Mouse (Mus musculus) gastrocnemius, postnatal 36 days (tissue): Measurements from ENCODE around the gene Thop1. TPM values are rescaled to one million over a fixed set of nuclear protein-coding genes. Genes with fewer than 3 reads are reported as not detected.
"Not testable (repeated sequence)": the region's sequence is repeated elsewhere in the genome, so short reads cannot be mapped to it uniquely, and the experiment has no call there.

ENCODE experiments used
- DNase-seq, 2 experiments: peaks; one replicate each; pipeline ENCODE4 v3.0.0; 2022
- intact Hi-C: fragments of 180-260 bp; cut with DNase I; formaldehyde crosslinking; loops from one replicate; pipeline ENCODE4 v1.15.1; 2025
- long read RNA-seq, 2 experiments: library from polyadenylated mRNA; stranded (forward); transcript quantifications; one replicate each; pipeline ENCODE4 v2.0.0; 2021
- total RNA-seq, 2 experiments: library from RNA; stranded (reverse); gene quantifications; 2 replicates each; pipeline ENCODE4 v1.2.3; 2021

Gene Thop1
- total RNA-seq, result 10 to 100 TPM; 20.3 to 24.9 TPM
- long read RNA-seq, experiment 1, transcript Thop1-201 (13 exons, 2,832 nt), result major isoform, 19 of 26 reads
- long read RNA-seq, experiment 1, partial matches to known transcripts, result 5 of 26 reads
- long read RNA-seq, experiment 1, other reads (novel, unspliced or antisense), result 2 of 26 reads
- long read RNA-seq, experiment 2, transcript Thop1-201 (13 exons, 2,832 nt), result major isoform, 17 of 23 reads
- long read RNA-seq, experiment 2, partial matches to known transcripts, result 5 of 23 reads
- long read RNA-seq, experiment 2, other reads (novel, unspliced or antisense), result 1 of 23 reads

GRCm38 (mm10) chr10:81069836-81070235, at the start of gene Thop1:
Gene Thop1 (plus strand): TSS chr10:81070035.
- DNase-seq, result peak; percentile 93 to 97
- intact Hi-C loops, result no loop called here

DNA sequence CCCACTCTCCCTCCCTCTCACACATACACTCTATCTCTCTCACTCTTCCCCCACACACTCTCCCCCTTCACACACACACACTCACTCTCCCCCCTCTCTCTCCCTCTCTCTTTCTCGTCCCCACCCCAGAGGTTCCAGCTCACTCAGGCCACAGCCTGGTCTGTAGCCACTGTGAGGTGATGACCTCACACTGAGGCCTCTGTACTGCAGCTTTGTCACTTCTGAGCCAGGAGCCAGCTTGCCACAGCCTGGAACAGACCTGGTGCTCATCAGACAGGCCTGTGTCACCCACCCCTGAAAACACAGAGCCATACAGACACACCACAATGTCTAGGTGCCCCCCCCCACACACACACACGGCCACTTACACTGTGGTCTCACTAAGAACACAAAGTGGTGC, 49.6 kb upstream of the Thop1 start:
- intact Hi-C loops, result no loop called here
- DNase-seq, result no peak

- no peak for DNase-seq
- intact Hi-C loops, result no loop called here
Observed at GRCm38 (mm10) chr10:81021547-81022110, 48.2 kb upstream of the Thop1 start.

GRCm38 (mm10) chr10:81022744-81023143, 47.1 kb upstream of the Thop1 start:
- DNase-seq, result no peak
- intact Hi-C loops, result no loop called here

GRCm38 (mm10) chr10:81024346-81024937, 45.4 kb upstream of the Thop1 start:
- DNase-seq, result no peak
- intact Hi-C loops, result no loop called here

DNA sequence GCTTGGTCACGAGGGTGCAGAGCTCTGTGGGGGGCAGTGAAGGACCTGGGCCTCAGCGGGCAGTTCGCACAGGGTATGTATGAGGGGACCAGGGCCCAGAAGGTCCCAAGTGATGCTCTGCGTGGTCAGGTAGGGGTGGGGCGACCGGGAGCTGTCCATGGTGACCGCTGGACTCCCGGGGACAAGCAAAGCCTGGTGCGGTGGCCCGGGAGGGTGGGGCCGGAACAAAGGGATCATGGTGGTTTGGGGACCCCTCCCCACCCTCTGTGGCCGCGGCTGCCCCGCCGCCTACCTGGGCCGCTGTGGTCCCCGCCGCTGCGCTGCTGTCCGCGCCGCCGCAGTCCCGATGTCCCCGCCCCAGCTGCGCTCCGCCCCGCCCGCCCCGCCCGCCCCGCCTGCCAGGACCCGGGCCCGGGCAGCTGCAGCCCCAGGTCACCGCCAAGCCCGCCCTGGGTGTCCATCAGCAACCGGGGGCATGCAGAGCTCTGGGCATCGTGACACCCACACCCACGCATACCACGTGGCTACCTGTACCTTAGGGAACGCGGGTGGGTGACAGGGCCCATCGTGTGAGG, 44.7 kb upstream of the Thop1 start:
- intact Hi-C loops, result no loop called here
- DNase-seq, result no peak

GRCm38 (mm10) chr10:81025639-81026275, 44.1 kb upstream of the Thop1 start, which contains the start of gene Diras1:
Gene Diras1 (minus strand): TSS chr10:81025662.
- no peak for DNase-seq
- intact Hi-C loops, result no loop called here

DNA sequence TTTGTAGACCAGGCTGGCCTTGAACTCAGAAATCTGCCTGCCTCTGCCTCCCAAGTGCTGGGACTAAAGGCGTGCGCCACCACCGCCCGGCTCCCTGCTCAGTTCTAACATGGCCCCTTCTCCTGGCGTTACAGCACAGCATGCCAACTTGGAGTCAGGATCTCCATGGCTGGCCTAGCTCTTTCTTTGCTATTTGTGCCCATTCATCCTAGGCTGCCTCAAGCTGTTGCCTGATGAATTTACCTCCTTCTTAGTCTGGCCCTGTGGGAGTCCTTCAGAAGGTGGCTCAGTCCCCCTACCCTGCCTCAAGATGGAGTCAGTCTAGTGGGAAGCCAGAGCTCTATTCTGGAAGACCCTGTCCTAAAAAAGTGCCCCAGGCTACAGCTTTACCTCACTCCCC, 43.0 kb upstream of the Thop1 start:
- intact Hi-C loops, result no loop called here

GRCm38 (mm10) chr10:81027331-81027730, 42.5 kb upstream of the Thop1 start:
- intact Hi-C loops, result no loop called here
- peak in 1 of 2 experiments; percentile 37 for DNase-seq

More for the DNA sequence above, 43.0 kb upstream of the Thop1 start:
- no peak for DNase-seq

DNA sequence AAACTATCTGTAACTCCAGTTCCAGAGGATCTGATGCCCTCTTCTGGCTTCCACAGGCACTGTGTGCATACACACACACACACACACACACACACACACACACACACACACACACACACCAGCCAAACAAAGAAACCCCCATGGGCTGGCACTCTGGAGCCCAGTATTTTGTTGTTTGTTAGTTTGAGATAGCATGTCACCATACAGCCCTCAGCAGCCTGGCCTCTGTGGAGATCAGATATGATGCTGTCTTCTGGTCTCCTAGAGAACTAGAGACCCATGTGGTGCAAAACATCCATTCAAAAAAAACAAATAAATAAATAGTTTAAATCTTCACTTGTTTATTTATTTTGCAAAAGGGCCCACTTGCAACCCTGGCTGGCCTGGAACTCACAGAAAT, 41.6 kb upstream of the Thop1 start:
- no peak for DNase-seq
- intact Hi-C loops, result no loop called here

DNA sequence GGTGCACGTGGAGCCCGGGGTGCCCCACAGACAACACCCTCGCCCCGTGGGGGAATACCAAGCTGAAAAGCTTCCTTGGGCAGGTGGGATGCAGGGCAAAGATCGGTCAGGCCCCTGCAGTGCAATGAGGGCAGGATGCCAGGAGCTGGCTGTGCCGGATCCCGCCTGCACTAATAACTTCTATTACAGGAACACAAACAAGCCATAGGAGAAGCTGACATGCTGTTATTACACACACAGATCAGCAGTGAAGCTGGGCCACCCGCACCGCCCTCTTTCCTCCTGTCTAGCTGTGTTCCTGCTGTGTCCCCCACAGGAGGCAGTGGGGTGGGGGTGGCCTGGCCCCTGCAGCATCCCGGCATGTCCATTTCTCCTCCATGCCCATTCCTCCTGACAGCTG, 40.8 kb upstream of the Thop1 start:
- intact Hi-C loops, result no loop called here
- DNase-seq, result no peak

DNA sequence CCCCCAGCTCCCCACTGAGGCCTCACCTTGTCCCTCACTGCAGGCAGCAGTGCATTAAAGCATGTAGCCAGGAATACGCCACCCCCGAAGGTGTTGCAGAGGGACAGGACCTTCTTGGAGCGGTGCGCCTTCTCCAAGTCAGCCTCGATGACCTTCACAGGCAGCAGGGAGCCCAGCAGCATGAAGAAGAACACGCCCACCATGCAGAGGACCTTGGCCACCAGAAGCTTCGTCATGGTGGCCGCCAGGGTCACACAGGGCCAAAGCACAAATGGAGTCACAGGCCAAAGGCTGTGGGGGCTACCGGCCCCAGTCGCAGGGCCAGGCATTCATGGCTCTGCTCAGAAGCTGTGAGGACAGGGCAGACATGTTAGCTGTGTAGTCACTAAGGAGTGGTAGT, 36.2 kb upstream of the Thop1 start:
- DNase-seq, result no peak
- intact Hi-C loops, result no loop called here

DNA sequence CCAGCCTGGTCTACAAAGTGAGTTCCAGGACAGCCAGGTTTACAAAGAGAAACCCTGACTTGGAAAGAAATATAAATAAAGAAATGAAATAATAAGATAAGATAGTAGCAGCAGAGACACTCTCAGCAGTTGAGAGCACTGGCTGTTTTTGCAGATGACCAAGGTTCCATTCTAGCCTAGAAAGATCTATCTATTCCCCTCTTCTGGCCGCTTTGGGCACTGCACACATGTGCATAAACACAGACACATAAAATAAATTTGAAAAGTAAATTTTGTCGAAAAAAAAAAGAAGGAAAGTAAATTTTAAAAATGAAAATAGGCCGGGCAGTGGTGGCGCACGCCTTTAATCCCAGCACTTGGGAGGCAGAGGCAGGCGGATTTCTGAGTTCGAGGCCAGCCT, 33.6 kb upstream of the Thop1 start:
- no peak for DNase-seq
- intact Hi-C loops, result no loop called here

GRCm38 (mm10) chr10:81036988-81037580, 32.8 kb upstream of the Thop1 start, which contains the start of gene Slc39a3:
Gene Slc39a3 (minus strand): TSS chr10:81037426.
- DNase-seq, result peak; percentile 95 to 100
- intact Hi-C loops, result no loop called here

DNA sequence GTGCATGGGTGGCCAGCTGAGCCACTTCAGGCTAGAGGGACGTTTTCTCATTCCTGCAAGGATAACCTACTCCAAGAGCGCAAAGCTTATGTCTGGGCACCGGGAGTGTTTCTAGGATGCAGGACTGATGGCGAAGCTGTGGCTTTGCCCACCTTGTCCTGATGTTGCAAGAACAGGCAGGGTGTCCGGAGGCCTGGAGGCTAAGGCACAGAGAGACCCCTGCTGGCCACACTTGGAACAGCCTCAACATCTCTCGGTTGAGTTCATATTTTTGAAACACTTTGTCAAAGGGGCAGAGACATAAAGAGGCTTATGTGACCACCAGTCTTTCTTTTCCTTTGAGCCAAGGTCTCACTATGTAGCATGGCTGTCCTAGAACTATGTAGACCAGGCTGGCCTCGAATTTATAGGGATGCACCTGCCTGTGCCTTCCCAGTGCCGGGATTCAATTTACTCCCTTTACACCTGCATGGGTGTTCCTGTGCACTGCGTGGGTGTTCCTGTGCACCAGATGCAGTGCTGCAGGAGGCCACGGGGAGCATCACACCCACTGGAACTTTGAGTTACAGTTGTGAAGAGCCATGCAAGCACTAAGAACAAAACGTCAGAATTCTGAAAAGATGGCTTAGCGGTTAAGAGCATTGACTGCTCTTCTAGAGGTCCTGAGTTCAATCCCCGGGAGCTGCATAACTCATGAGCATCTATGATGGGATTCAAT, 28.2 kb upstream of the Thop1 start:
- peak; percentile 47 to 62 for DNase-seq
- intact Hi-C loops, result loop anchor here (2.0 kb wide), 2 partner anchors 25 to 41 kb away; no protein-coding TSS in a partner anchor

- DNase-seq, intact Hi-C loops: not testable (repeated sequence)
Observed at GRCm38 (mm10) chr10:81045246-81045645, 24.6 kb upstream of the Thop1 start.

- no peak for DNase-seq
- intact Hi-C loops, result loop anchor here (5.0 kb wide), 1 partner anchor 37 kb away; no protein-coding TSS in a partner anchor
Observed at GRCm38 (mm10) chr10:81050645-81051044, 19.2 kb upstream of the Thop1 start.

DNA sequence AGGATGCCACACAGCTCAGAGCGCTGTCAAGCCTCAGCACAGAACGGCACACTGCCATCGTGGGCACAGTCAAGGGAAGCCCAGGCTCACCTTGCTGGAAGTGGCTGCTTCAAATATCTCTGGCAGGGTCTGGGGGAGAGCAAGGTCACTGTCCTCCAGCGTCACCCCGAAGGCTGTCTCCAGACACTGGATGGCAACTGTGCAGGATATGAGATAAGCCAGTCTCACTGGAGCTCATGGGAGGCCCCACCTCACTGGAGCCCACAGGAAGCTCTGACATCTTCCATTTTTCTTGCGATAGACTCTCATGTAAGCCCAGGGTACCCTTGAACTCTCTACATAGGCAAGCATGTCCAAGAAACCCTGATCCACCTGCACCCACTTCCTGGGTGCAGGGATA, 18.7 kb upstream of the Thop1 start:
- intact Hi-C loops, result loop anchor here (5.0 kb wide), 1 partner anchor 36 kb away; no protein-coding TSS in a partner anchor
- DNase-seq, result no peak

GRCm38 (mm10) chr10:81052577-81052976, 17.3 kb upstream of the Thop1 start:
- intact Hi-C loops, result loop anchor here (5.0 kb wide), 1 partner anchor 35 kb away; no protein-coding TSS in a partner anchor
- no peak for DNase-seq

DNA sequence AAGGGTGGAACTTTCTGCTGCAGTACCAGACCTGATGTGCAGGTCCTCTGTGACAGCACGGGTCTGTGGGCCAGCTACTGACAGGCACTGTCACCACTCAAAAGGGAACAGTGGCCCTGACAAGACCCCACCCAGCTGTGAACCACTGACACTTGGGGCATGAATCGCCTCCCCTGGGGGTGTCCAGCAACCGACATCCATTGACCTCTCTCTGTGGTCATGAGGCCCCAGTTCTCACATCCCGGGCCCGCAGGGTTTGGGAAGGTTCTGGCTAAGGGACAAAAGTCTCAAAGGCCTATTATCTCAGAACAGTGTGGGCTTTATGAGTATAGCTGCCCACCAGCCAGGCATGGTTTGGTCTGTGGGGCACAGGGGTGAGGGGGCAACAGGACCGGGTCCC, 14.7 kb upstream of the Thop1 start:
- DNase-seq, result no peak

More for the DNA sequence above, 14.7 kb upstream of the Thop1 start:
- intact Hi-C loops, result no loop called here
